Mouse (Mus musculus) cerebellum, adult 2 months (tissue): ENCODE results near the gene 1110012L19Rik.

Experiments
- CTCF ChIP-seq: fragments of 200-500 bp; IDR thresholded peaks from 2 replicates; pipeline ENCODE4 v1.5.1; 2011; ENCODE audit warnings: low read depth, mild to moderate bottlenecking, control low read depth, low read length, moderate library complexity, borderline replicate concordance; ENCODE audit not compliant: insufficient read depth
- POLR2A ChIP-seq: fragments of 200-500 bp; IDR thresholded peaks from 2 replicates; pipeline ENCODE4 v1.6.1; 2011; ENCODE audit warnings: low read length, control low read depth, borderline replicate concordance; ENCODE audit not compliant: insufficient read depth

DNA sequence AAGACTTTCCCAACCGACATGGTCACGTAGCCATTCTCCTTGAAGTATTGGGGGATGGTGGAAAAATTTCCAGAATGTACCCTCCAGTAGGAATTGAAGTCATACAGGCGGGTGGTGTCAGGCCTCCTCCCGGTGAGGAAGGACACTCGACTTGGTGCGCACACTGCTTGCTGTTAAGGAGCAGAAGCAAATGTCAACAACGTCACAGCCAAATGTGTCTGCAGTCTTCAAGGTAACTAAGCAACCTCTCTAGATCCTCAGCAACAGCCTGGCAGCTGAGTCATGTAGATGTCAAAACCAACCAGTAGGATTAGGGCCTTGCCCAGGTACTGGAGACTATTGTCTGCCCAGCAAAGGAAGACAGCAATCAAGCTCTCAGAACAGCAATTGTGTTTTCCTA lies 22.7 kb upstream of the 1110012L19Rik start:
- TF ChIP-seq POLR2A, result no peak
- TF ChIP-seq CTCF, result no peak
